In the genomic region with DNA sequence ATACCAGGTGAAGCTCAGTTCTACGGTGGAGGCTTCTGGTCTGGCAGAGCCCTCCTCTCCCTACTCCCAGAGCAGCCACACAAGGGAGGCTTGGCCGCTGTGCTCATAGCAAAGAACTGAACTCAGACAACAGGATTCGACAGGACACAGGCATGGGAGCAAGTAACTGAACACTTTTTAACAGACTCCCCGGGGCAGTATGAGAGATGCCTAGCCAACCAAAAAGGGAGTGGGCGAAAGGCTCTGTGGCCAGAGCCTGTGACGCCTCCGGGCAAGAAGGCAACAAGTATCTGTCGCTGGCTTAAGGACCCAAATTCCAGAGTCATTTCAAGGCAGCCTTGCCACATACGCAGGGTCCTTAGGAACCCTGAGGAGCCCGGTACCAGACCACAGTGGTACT, we compare ENCODE assay signal across 17 mouse cellular contexts.
DNase-seq lines count a peak whose midpoint lies in the region; ATAC-seq and TF ChIP-seq lines count a peak whose summit lies in the region.
"Had no signal": no experiment of that assay in that cellular context is flagged by ENCODE, and none has a peak within 500 bp of the region (broad histone marks: within the 10 kb centered on the region; RNA-seq: fewer than 3 reads in every experiment).

No protein-coding gene starts in this region.

- no peak overlapping the region for H3K9ac ChIP-seq in kidney, embryonic 15.5 days
- H3K9ac ChIP-seq: embryonic facial prominence, embryonic 12.5 days; limb, embryonic 13.5 days had no signal

- H3K9me3 ChIP-seq in kidney, embryonic 15.5 days (replicated peaks): no peaks in the 10 kb centered on the region
- H3K9me3 ChIP-seq: embryonic facial prominence, embryonic 12.5 days; forebrain, embryonic 10.5 days; limb, embryonic 13.5 days; midbrain, embryonic 10.5 days had no signal

- WGBS in kidney, embryonic 15.5 days: 56% methylated on average over 10 of the region's 10 CpGs
- WGBS in small intestine, adult 2 months: 36% methylated on average over 10 of the region's 10 CpGs

- no peak for TF ChIP-seq CTCF in testis, adult 2 months (IDR thresholded peaks at IDR 0.05; ENCODE audit: control insufficient read depth, insufficient read depth, insufficient replicate concordance, low read depth, low read length)
- no peak for TF ChIP-seq CTCF in small intestine, adult 2 months (IDR thresholded peaks at IDR 0.05; ENCODE audit: extremely low read depth, insufficient read length, insufficient replicate concordance, low read depth, low read length)

- no peaks in the 10 kb centered on the region for H3K27me3 ChIP-seq in kidney, embryonic 15.5 days
- no peaks in the 10 kb centered on the region for H3K27me3 ChIP-seq in testis, adult 2 months (ENCODE audit: control insufficient read depth, insufficient read depth, low read length)
- H3K27me3 ChIP-seq in small intestine, adult 2 months (ENCODE audit: control insufficient read depth, insufficient read depth, low read length): no peaks in the 10 kb centered on the region
- H3K27me3 ChIP-seq: CH12.LX; embryonic facial prominence, embryonic 12.5 days; limb, embryonic 13.5 days had no signal

- no peak for TF ChIP-seq POLR2A in testis, adult 2 months (IDR thresholded peaks at IDR 0.05; ENCODE audit: control insufficient read depth, low read depth, low read length)
- no peak for TF ChIP-seq POLR2A in small intestine, adult 2 months (IDR thresholded peaks at IDR 0.05; ENCODE audit: low read depth, low read length)

- H3K4me3 ChIP-seq in kidney, embryonic 15.5 days (replicated peaks): no peak overlapping the region
- H3K4me3 ChIP-seq in testis, adult 2 months (ENCODE audit: control insufficient read depth, low read depth, low read length): no peak overlapping the region
- H3K4me3 ChIP-seq in small intestine, adult 2 months (ENCODE audit: low read depth, low read length): peak overlapping the region; percentile 12; the same call in 1 of the 2 replicates
- H3K4me3 ChIP-seq: embryonic facial prominence, embryonic 12.5 days; forebrain, embryonic 10.5 days; limb, embryonic 13.5 days; midbrain, embryonic 10.5 days had no signal

- no peaks in the 10 kb centered on the region for H3K36me3 ChIP-seq in kidney, embryonic 15.5 days
- no peaks in the 10 kb centered on the region for H3K36me3 ChIP-seq in testis, adult 2 months (ENCODE audit: control insufficient read depth, insufficient read depth, low read length)
- no peaks in the 10 kb centered on the region for H3K36me3 ChIP-seq in small intestine, adult 2 months (ENCODE audit: control insufficient read depth, insufficient read depth, low read length)
- H3K36me3 ChIP-seq: embryonic facial prominence, embryonic 12.5 days; forebrain, embryonic 10.5 days; limb, embryonic 13.5 days; midbrain, embryonic 10.5 days had no signal

- H3K4me2 ChIP-seq in kidney, embryonic 15.5 days: no peak overlapping the region
- H3K4me2 ChIP-seq: embryonic facial prominence, embryonic 12.5 days; limb, embryonic 13.5 days had no signal

- no peak; the same call in 1 of the 2 replicates for ATAC-seq in kidney, embryonic 15.5 days (replicated peaks; ENCODE audit: low FRiP score)
- ATAC-seq: hindbrain, embryonic 16.5 days; intestine, postnatal 0 days had no signal

- H3K27ac ChIP-seq in kidney, embryonic 15.5 days: peak overlapping the region; percentile 49; the same call in 1 of the 2 replicates
- peak overlapping the region; percentile 71 for H3K27ac ChIP-seq in testis, adult 2 months (ENCODE audit: control insufficient read depth, insufficient read depth, low read depth, low read length)
- peak overlapping the region; percentile 31 for H3K27ac ChIP-seq in small intestine, adult 2 months (ENCODE audit: insufficient read depth, low read depth, low read length)
- H3K27ac ChIP-seq: embryonic facial prominence, embryonic 12.5 days; forebrain, embryonic 10.5 days; limb, embryonic 13.5 days; midbrain, embryonic 10.5 days had no signal

- peaks cover 22% of the 10 kb centered on the region for H3K4me1 ChIP-seq in kidney, embryonic 15.5 days
- H3K4me1 ChIP-seq in testis, adult 2 months (ENCODE audit: control insufficient read depth, insufficient read depth, low read length): peaks cover 8% of the 10 kb centered on the region
- H3K4me1 ChIP-seq in small intestine, adult 2 months (ENCODE audit: control insufficient read depth, insufficient read depth, insufficient read length, low read length): peaks cover 19% of the 10 kb centered on the region
- H3K4me1 ChIP-seq: embryonic facial prominence, embryonic 12.5 days had no signal

- DNase-seq in gastrocnemius, postnatal 25 days: peak; percentile 60
- no peak for DNase-seq in gastrocnemius, postnatal 4 days (ENCODE audit: low spot score in 2 of 2)
- no peak for DNase-seq in kidney, adult 11 months
- no peak for DNase-seq in testis, postnatal 14 days (ENCODE audit: low spot score)
- DNase-seq in adrenal gland, postnatal 25 days: no peak
- DNase-seq: adrenal gland, postnatal 14 days; right cerebral cortex, postnatal 4 days had no signal
